Mouse (Mus musculus): ENCODE results near the gene Rfesd.

GRCm38 (mm10) chr13:75974481-75974880 is 44.0 kb downstream of the Rfesd start:
- TF ChIP-seq CTCF (IDR thresholded peaks at IDR 0.05; ENCODE audit: low read depth, low read length) (no peak), POLR2A (IDR thresholded peaks at IDR 0.05; ENCODE audit: insufficient read depth, low read length) (no peak), EP300 (IDR thresholded peaks at IDR 0.05; ENCODE audit: insufficient read depth, low read depth, low read length) (no peak)

All from ES-Bruce4 (cell line).